Mouse (Mus musculus) forebrain, embryonic 11.5 days (tissue): ENCODE measurements around the gene Vps16. TPM values are rescaled to one million over a fixed set of nuclear protein-coding genes. Genes with fewer than 3 reads are reported as not detected.
A peak's percentile ranks its signal among the peaks of the same experiment; 100 is the strongest.

ENCODE experiments used
- ATAC-seq: fragments of 200-750 bp; cut with Nextera tagmentation; replicated peaks from 2 replicates; pipeline ENCODE4 v1.8.0; 2017; ENCODE audit warnings: moderate TSS enrichment; ENCODE audit not compliant: low FRiP score
- DNase-seq: peaks from one replicate; pipeline ENCODE4 v3.0.0-alpha.2; 2017; ENCODE audit warnings: low spot score
- H3K27ac ChIP-seq: fragments of 300-500 bp; sonication (generic); 2 replicates; pipeline ENCODE4 v1.5.1; 2014; ENCODE audit warnings: low read depth, low read length
- H3K27me3 ChIP-seq: fragments of 300-500 bp; sonication (generic); 2 replicates; pipeline ENCODE4 v1.6.1; 2014; ENCODE audit warnings: mild to moderate bottlenecking, low read length, mixed read lengths; ENCODE audit not compliant: control insufficient read depth, insufficient read depth
- H3K36me3 ChIP-seq: fragments of 300-500 bp; sonication (generic); 2 replicates; pipeline ENCODE4 v1.6.1; 2014; ENCODE audit warnings: mild to moderate bottlenecking, low read length, moderate library complexity, mixed read lengths; ENCODE audit not compliant: control insufficient read depth, insufficient read depth
- H3K4me1 ChIP-seq: fragments of 300-500 bp; sonication (generic); replicated peaks from 2 replicates; pipeline ENCODE4 v1.6.1; 2014; ENCODE audit warnings: low read length, mixed read lengths; ENCODE audit not compliant: control insufficient read depth, insufficient read depth
- H3K4me2 ChIP-seq: fragments of 300-500 bp; sonication (generic); 2 replicates; pipeline ENCODE4 v1.6.1; 2014; ENCODE audit warnings: low read depth, mild to moderate bottlenecking, low read length, moderate library complexity, mixed read lengths; ENCODE audit not compliant: severe bottlenecking
- H3K4me3 ChIP-seq: fragments of 300-500 bp; sonication (generic); 2 replicates; pipeline ENCODE4 v1.5.1; 2014; ENCODE audit warnings: low read depth, low read length
- H3K9ac ChIP-seq: fragments of 300-500 bp; sonication (generic); 2 replicates; pipeline ENCODE4 v1.6.1; 2014; ENCODE audit warnings: low read length
- H3K9me3 ChIP-seq: fragments of 300-500 bp; sonication (generic); 2 replicates; pipeline ENCODE4 v1.6.1; 2016; ENCODE audit warnings: low read length, mixed read lengths; ENCODE audit not compliant: control insufficient read depth
- WGBS: fragments of 180-500 bp; shearing (Covaris S2); extraction: QIAGEN DNeasy Blood & Tissue Kit; methylation state at CpG from one replicate; pipeline ENCODE4 v1.1.7; 2014; 5-methylcytosine and 5-hydroxymethylcytosine counted together
- polyA plus RNA-seq: library from polyadenylated mRNA; unstranded; fragments of >200 nt; fragmentation: Nextera tagmentation; extraction: Ambion mirVana; gene quantifications from 2 replicates; pipeline ENCODE4 v1.2.1, GENCODE M21; 2014

Vps16 gene
- polyA plus RNA-seq, 1 experiment from 2014 or later = 95.8 TPM

GRCm38 (mm10) chr2:130457871-130458270, 33.7 kb downstream of the Vps16 start:
- Histone ChIP-seq H3K4me1 (no peaks in the 10 kb centered on the region), H3K27ac (no peak overlapping the region), H3K4me2 (no peak overlapping the region), H3K4me3 (no peak overlapping the region), H3K36me3 (no peaks in the 10 kb centered on the region), H3K9ac (no peak overlapping the region), H3K9me3 (no peaks in the 10 kb centered on the region), H3K27me3 (no peaks in the 10 kb centered on the region)
- ATAC-seq (no peak), DNase-seq (no peak)
- WGBS = 94% methylated on average over 3 of the region's 3 CpGs

- Histone ChIP-seq H3K36me3 (no peaks in the 10 kb centered on the region), H3K4me1 (no peaks in the 10 kb centered on the region), H3K4me3 (no peak overlapping the region), H3K9me3 (no peaks in the 10 kb centered on the region), H3K27me3 (no peaks in the 10 kb centered on the region), H3K9ac (no peak overlapping the region), H3K4me2 (no peak overlapping the region), H3K27ac (no peak overlapping the region)
- ATAC-seq (no peak), DNase-seq (no peak)
- 91% methylated on average over 3 of the region's 3 CpGs for WGBS
These were observed 35.4 kb downstream of the Vps16 start for GRCm38 (mm10) chr2:130459576-130459975.

- H3K9me3 ChIP-seq = no peaks in the 10 kb centered on the region
- no peaks in the 10 kb centered on the region for H3K4me1 ChIP-seq
- H3K27me3 ChIP-seq = no peaks in the 10 kb centered on the region
- 80% methylated on average over 15 of the region's 15 CpGs for WGBS
- H3K27ac ChIP-seq = no peak overlapping the region
- no peak overlapping the region for H3K4me2 ChIP-seq
- no peak overlapping the region for H3K9ac ChIP-seq
- DNase-seq (no peak), ATAC-seq (no peak)
- no peak overlapping the region for H3K4me3 ChIP-seq
- no peaks in the 10 kb centered on the region for H3K36me3 ChIP-seq
These were observed 37.3 kb downstream of the Vps16 start for GRCm38 (mm10) chr2:130461287-130462071.

GRCm38 (mm10) chr2:130466438-130466837, 42.3 kb downstream of the Vps16 start:
- no peak for DNase-seq
- Histone ChIP-seq H3K4me1 (peaks cover 11% of the 10 kb centered on the region; the same call in 1 of the 2 replicates), H3K9me3 (no peaks in the 10 kb centered on the region), H3K27ac (no peak overlapping the region), H3K4me2 (no peak overlapping the region), H3K4me3 (no peak overlapping the region), H3K27me3 (no peaks in the 10 kb centered on the region), H3K9ac (no peak overlapping the region), H3K36me3 (no peaks in the 10 kb centered on the region)
- 88% methylated on average over 1 of the region's 1 CpGs for WGBS
- ATAC-seq = no peak

GRCm38 (mm10) chr2:130469366-130469765, 45.2 kb downstream of the Vps16 start:
- Histone ChIP-seq H3K9ac (no peak overlapping the region), H3K27ac (no peak overlapping the region), H3K9me3 (no peaks in the 10 kb centered on the region), H3K36me3 (no peaks in the 10 kb centered on the region), H3K4me2 (peak overlapping the region; percentile 16; the same call in 1 of the 2 replicates), H3K27me3 (no peaks in the 10 kb centered on the region), H3K4me1 (peaks cover 11% of the 10 kb centered on the region; the same call in 1 of the 2 replicates), H3K4me3 (no peak overlapping the region)
- 23% methylated on average over 4 of the region's 4 CpGs for WGBS
- ATAC-seq = peak; percentile 60
- DNase-seq = no peak

- Histone ChIP-seq H3K4me3 (no peak overlapping the region), H3K9me3 (no peaks in the 10 kb centered on the region), H3K27ac (no peak overlapping the region; the same call in 1 of the 2 replicates), H3K9ac (no peak overlapping the region), H3K27me3 (no peaks in the 10 kb centered on the region), H3K4me1 (peaks cover 11% of the 10 kb centered on the region; the same call in 1 of the 2 replicates), H3K36me3 (no peaks in the 10 kb centered on the region), H3K4me2 (no peak overlapping the region; the same call in 1 of the 2 replicates)
- no peak for ATAC-seq
- DNase-seq = no peak
- 68% methylated on average over 2 of the region's 2 CpGs for WGBS
These were observed 45.8 kb downstream of the Vps16 start for GRCm38 (mm10) chr2:130469935-130470334.

- Histone ChIP-seq H3K4me1 (peaks cover 11% of the 10 kb centered on the region; the same call in 1 of the 2 replicates), H3K27ac (no peak overlapping the region), H3K27me3 (no peaks in the 10 kb centered on the region), H3K36me3 (no peaks in the 10 kb centered on the region), H3K9ac (no peak overlapping the region), H3K4me2 (no peak overlapping the region), H3K9me3 (no peaks in the 10 kb centered on the region; the same call in 1 of the 2 replicates), H3K4me3 (no peak overlapping the region)
- 82% methylated on average over 8 of the region's 8 CpGs for WGBS
- ATAC-seq = no peak
- no peak for DNase-seq
These were observed 48.9 kb downstream of the Vps16 start for GRCm38 (mm10) chr2:130472908-130473510.

GRCm38 (mm10) chr2:130475764-130476163, 51.6 kb downstream of the Vps16 start:
- WGBS = 96% methylated on average over 11 of the region's 11 CpGs
- no peak overlapping the region for H3K4me2 ChIP-seq
- no peak for DNase-seq
- H3K4me3 ChIP-seq = no peak overlapping the region
- H3K27me3 ChIP-seq = no peaks in the 10 kb centered on the region
- H3K36me3 ChIP-seq = no peaks in the 10 kb centered on the region
- H3K27ac ChIP-seq = no peak overlapping the region
- H3K4me1 ChIP-seq = no peaks in the 10 kb centered on the region
- H3K9me3 ChIP-seq = no peaks in the 10 kb centered on the region; the same call in 1 of the 2 replicates
- ATAC-seq = no peak
- H3K9ac ChIP-seq = no peak overlapping the region
